Mouse (Mus musculus) ES-Bruce4 (cell line): ENCODE measurements around the gene Cbl. TPM values are rescaled to one million over a fixed set of nuclear protein-coding genes. Genes with fewer than 3 reads are reported as not detected.

Experiments used
- H3K27ac ChIP-seq: 2 replicates; pipeline ENCODE4 v1.5.1; 2012; ENCODE audit warnings: low read length, inconsistent platforms; ENCODE audit not compliant: insufficient read depth
- H3K27me3 ChIP-seq: 2 replicates; pipeline ENCODE4 v1.6.1; 2012; ENCODE audit warnings: mild to moderate bottlenecking, low read length, inconsistent platforms; ENCODE audit not compliant: control insufficient read depth, poor library complexity, insufficient read depth, severe bottlenecking
- H3K36me3 ChIP-seq: 2 replicates; pipeline ENCODE4 v1.6.1; 2012; ENCODE audit warnings: inconsistent platforms, mild to moderate bottlenecking, low read length, moderate library complexity; ENCODE audit not compliant: control insufficient read depth, poor library complexity, insufficient read depth, severe bottlenecking
- H3K4me1 ChIP-seq: one replicate; pipeline ENCODE4 v1.8.1; 2011; ENCODE audit warnings: low read length; ENCODE audit not compliant: control insufficient read depth, insufficient read depth
- H3K4me3 ChIP-seq: 2 replicates; pipeline ENCODE4 v1.5.1; 2011; ENCODE audit warnings: low read depth, mild to moderate bottlenecking, low read length
- H3K9ac ChIP-seq: 2 replicates; pipeline ENCODE4 v1.6.1; 2012; ENCODE audit warnings: low read depth, mild to moderate bottlenecking, inconsistent platforms; ENCODE audit not compliant: poor library complexity, severe bottlenecking
- H3K9me3 ChIP-seq: replicated peaks from 2 replicates; pipeline ENCODE4 v1.6.1; 2012; ENCODE audit warnings: mild to moderate bottlenecking, low read length, inconsistent platforms; ENCODE audit not compliant: control insufficient read depth, poor library complexity, insufficient read depth, severe bottlenecking
- CTCF ChIP-seq: IDR thresholded peaks from one replicate; pipeline ENCODE4 v1.8.1; 2011; ENCODE audit warnings: low read depth, low read length
- EP300 ChIP-seq: IDR thresholded peaks from 2 replicates; pipeline ENCODE4 v1.6.1; 2011; ENCODE audit warnings: low read depth, low read length; ENCODE audit not compliant: insufficient read depth
- POLR2A ChIP-seq: IDR thresholded peaks from one replicate; pipeline ENCODE4 v1.8.1; 2011; ENCODE audit warnings: low read length; ENCODE audit not compliant: insufficient read depth
- polyA plus RNA-seq: library from polyadenylated mRNA; stranded (reverse); fragments of >200 nt; gene quantifications from 2 replicates; pipeline ENCODE4 v1.2.4, GENCODE M21; 2011; ENCODE audit warnings: low read depth; ENCODE audit not compliant: missing spikeins, insufficient read depth, insufficient read length

The Cbl gene
- polyA plus RNA-seq, 1 experiment, result 58.8 TPM

GRCm38 (mm10) chr9:44192312-44192711, 41.5 kb downstream of the Cbl start:
- H3K36me3 ChIP-seq, result peaks cover 12% of the 10 kb centered on the region
- H3K27me3 ChIP-seq, result no peaks in the 10 kb centered on the region
- H3K9me3 ChIP-seq, result no peaks in the 10 kb centered on the region
- H3K4me1 ChIP-seq, result no peaks in the 10 kb centered on the region
- H3K27ac ChIP-seq, result no peak overlapping the region
- TF ChIP-seq CTCF (no peak), EP300 (no peak), POLR2A (no peak)
- no peak overlapping the region for H3K4me3 ChIP-seq
- H3K9ac ChIP-seq, result no peak overlapping the region

- Histone ChIP-seq H3K4me1 (no peaks in the 10 kb centered on the region), H3K36me3 (peaks cover 10% of the 10 kb centered on the region), H3K27ac (no peak overlapping the region), H3K27me3 (no peaks in the 10 kb centered on the region), H3K9me3 (no peaks in the 10 kb centered on the region), H3K4me3 (no peak overlapping the region), H3K9ac (no peak overlapping the region)
- TF ChIP-seq CTCF (no peak), POLR2A (no peak), EP300 (no peak)
Measured at GRCm38 (mm10) chr9:44191166-44191565, 42.7 kb downstream of the Cbl start.

GRCm38 (mm10) chr9:44188223-44188622, 45.6 kb downstream of the Cbl start:
- H3K4me3 ChIP-seq, result no peak overlapping the region
- peaks cover 7% of the 10 kb centered on the region; the same call in 1 of the 2 replicates for H3K36me3 ChIP-seq
- TF ChIP-seq EP300 (no peak), POLR2A (no peak), CTCF (no peak)
- H3K4me1 ChIP-seq, result no peaks in the 10 kb centered on the region
- H3K9ac ChIP-seq, result no peak overlapping the region
- no peaks in the 10 kb centered on the region for H3K9me3 ChIP-seq
- H3K27me3 ChIP-seq, result no peaks in the 10 kb centered on the region
- no peak overlapping the region for H3K27ac ChIP-seq

- H3K27ac ChIP-seq, result no peak overlapping the region
- no peak overlapping the region for H3K9ac ChIP-seq
- no peaks in the 10 kb centered on the region for H3K36me3 ChIP-seq
- H3K4me1 ChIP-seq, result no peaks in the 10 kb centered on the region
- no peaks in the 10 kb centered on the region for H3K9me3 ChIP-seq
- no peaks in the 10 kb centered on the region for H3K27me3 ChIP-seq
- no peak for TF ChIP-seq EP300
- TF ChIP-seq CTCF, result no peak
- no peak for TF ChIP-seq POLR2A
- H3K4me3 ChIP-seq, result no peak overlapping the region
Measured at GRCm38 (mm10) chr9:44182260-44182659, 51.6 kb downstream of the Cbl start.

- Histone ChIP-seq H3K4me1 (no peaks in the 10 kb centered on the region), H3K9me3 (no peaks in the 10 kb centered on the region), H3K27me3 (no peaks in the 10 kb centered on the region), H3K27ac (no peak overlapping the region), H3K36me3 (no peaks in the 10 kb centered on the region), H3K9ac (no peak overlapping the region), H3K4me3 (no peak overlapping the region)
- no peak for TF ChIP-seq POLR2A
- no peak for TF ChIP-seq CTCF
- no peak for TF ChIP-seq EP300
Measured at GRCm38 (mm10) chr9:44181537-44181936, 52.3 kb downstream of the Cbl start.

GRCm38 (mm10) chr9:44178811-44179210, 55.0 kb downstream of the Cbl start:
- Histone ChIP-seq H3K27ac (peak overlapping the region; percentile 74), H3K36me3 (no peaks in the 10 kb centered on the region), H3K4me3 (peak overlapping the region; percentile 81), H3K27me3 (no peaks in the 10 kb centered on the region), H3K9me3 (no peaks in the 10 kb centered on the region), H3K9ac (peak overlapping the region; percentile 78), H3K4me1 (no peaks in the 10 kb centered on the region)
- TF ChIP-seq CTCF (no peak), POLR2A (no peak), EP300 (no peak)
